Mouse (Mus musculus) embryonic facial prominence, embryonic 14.5 days (tissue): Measurements from ENCODE around the gene Cc2d2b. TPM values are rescaled to one million over a fixed set of nuclear protein-coding genes. Genes with fewer than 3 reads are reported as not detected.

Experiments used
- ATAC-seq: fragments of 200-750 bp; cut with Nextera tagmentation; 2 replicates; pipeline ENCODE4 v1.8.0; 2017; ENCODE audit warnings: low read depth, moderate number of reproducible peaks, moderate TSS enrichment
- DNase-seq: peaks from one replicate; pipeline ENCODE4 v3.0.0-alpha.2; 2015; ENCODE audit warnings: low spot score
- H3K27ac ChIP-seq: fragments of 300-500 bp; sonication (generic); replicated peaks from 2 replicates; pipeline ENCODE4 v1.5.1; 2014; ENCODE audit warnings: low read depth, mild to moderate bottlenecking, low read length, moderate library complexity
- H3K27me3 ChIP-seq: fragments of 300-500 bp; sonication (generic); replicated peaks from 2 replicates; pipeline ENCODE4 v1.6.1; 2014; ENCODE audit warnings: low read length; ENCODE audit not compliant: control insufficient read depth, insufficient read depth
- H3K36me3 ChIP-seq: fragments of 300-500 bp; sonication (generic); 2 replicates; pipeline ENCODE4 v1.6.1; 2014; ENCODE audit warnings: low read length, mixed read lengths; ENCODE audit not compliant: control insufficient read depth, insufficient read depth
- H3K4me1 ChIP-seq: fragments of 300-500 bp; sonication (generic); 2 replicates; pipeline ENCODE4 v1.6.1; 2014; ENCODE audit warnings: antibody characterized with exemption, low read length; ENCODE audit not compliant: control insufficient read depth, insufficient read depth
- H3K4me2 ChIP-seq: fragments of 300-500 bp; sonication (generic); 2 replicates; pipeline ENCODE4 v1.6.1; 2014; ENCODE audit warnings: low read depth, mild to moderate bottlenecking, low read length, moderate library complexity, mixed read lengths
- H3K4me3 ChIP-seq: fragments of 300-500 bp; sonication (generic); 2 replicates; pipeline ENCODE4 v1.5.1; 2014; ENCODE audit warnings: low read depth, mild to moderate bottlenecking, low read length
- H3K9ac ChIP-seq: fragments of 300-500 bp; sonication (generic); 2 replicates; pipeline ENCODE4 v1.6.1; 2014; ENCODE audit warnings: low read depth, mild to moderate bottlenecking, low read length, moderate library complexity, mixed read lengths
- H3K9me3 ChIP-seq: fragments of 300-500 bp; sonication (generic); 2 replicates; pipeline ENCODE4 v1.6.1; 2016; ENCODE audit warnings: low read length; ENCODE audit not compliant: control insufficient read depth
- WGBS: fragments of 180-500 bp; shearing (Covaris S2); extraction: QIAGEN DNeasy Blood & Tissue Kit; methylation state at CpG from one replicate; pipeline ENCODE4 v1.1.7; 2014; 5-methylcytosine and 5-hydroxymethylcytosine counted together
- polyA plus RNA-seq: library from polyadenylated mRNA; unstranded; fragments of >200 nt; fragmentation: Nextera tagmentation; extraction: Ambion mirVana; gene quantifications from 2 replicates; pipeline ENCODE4 v1.2.1, GENCODE M21; 2014

Gene Cc2d2b
- polyA plus RNA-seq, 1 experiment from 2014 or later, result not detected

GRCm38 (mm10) chr19:40868284-40868683 lies 119.7 kb downstream of the Cc2d2b start:
- Histone ChIP-seq H3K27ac (no peak overlapping the region), H3K4me3 (no peak overlapping the region), H3K9me3 (no peaks in the 10 kb centered on the region), H3K4me2 (no peak overlapping the region; the same call in 1 of the 2 replicates), H3K27me3 (peaks cover 18% of the 10 kb centered on the region), H3K36me3 (no peaks in the 10 kb centered on the region), H3K4me1 (no peaks in the 10 kb centered on the region), H3K9ac (no peak overlapping the region)
- WGBS, result 10% methylated on average over 5 of the region's 5 CpGs
- DNase-seq (peak; percentile 22), ATAC-seq (no peak)

- no peaks in the 10 kb centered on the region for H3K36me3 ChIP-seq
- H3K4me1 ChIP-seq, result no peaks in the 10 kb centered on the region
- ATAC-seq, result no peak
- WGBS, result 82% methylated on average over 3 of the region's 3 CpGs
- H3K4me3 ChIP-seq, result no peak overlapping the region
- H3K9ac ChIP-seq, result no peak overlapping the region
- DNase-seq, result no peak
- H3K9me3 ChIP-seq, result peaks cover 7% of the 10 kb centered on the region
- no peak overlapping the region for H3K27ac ChIP-seq
- H3K27me3 ChIP-seq, result peaks cover 19% of the 10 kb centered on the region
- no peak overlapping the region for H3K4me2 ChIP-seq
Measured at GRCm38 (mm10) chr19:40869425-40870105, 121.0 kb downstream of the Cc2d2b start.

- 2% methylated on average over 37 of the region's 51 CpGs for WGBS
- H3K27me3 ChIP-seq, result peaks cover 40% of the 10 kb centered on the region
- no peaks in the 10 kb centered on the region for H3K4me1 ChIP-seq
- peak overlapping the region; percentile 74 for H3K27ac ChIP-seq
- peak overlapping the region; percentile 61 for H3K4me2 ChIP-seq
- H3K9ac ChIP-seq, result peak overlapping the region; percentile 61
- DNase-seq (peak; percentile 97), ATAC-seq (peak; percentile 97)
- peaks cover 7% of the 10 kb centered on the region for H3K9me3 ChIP-seq
- H3K36me3 ChIP-seq, result no peaks in the 10 kb centered on the region
- H3K4me3 ChIP-seq, result peak overlapping the region; percentile 46
Measured at GRCm38 (mm10) chr19:40872955-40873665, 124.6 kb downstream of the Cc2d2b start.

Other genes with a start within 250 kb of the Cc2d2b start
- 54.1 and 57.5 TPM in 2 replicates for gene Sorbs1, start 235.0 kb upstream of the Cc2d2b start, polyA plus RNA-seq
- gene Aldh18a1, start 160.3 kb upstream of the Cc2d2b start, polyA plus RNA-seq, result 62.5 and 73.1 TPM in 2 replicates
- gene Tctn3, start 136.5 kb upstream of the Cc2d2b start, polyA plus RNA-seq, result 10.5 and 11.6 TPM in 2 replicates
- 15.7 and 18.3 TPM in 2 replicates for gene Entpd1, start 136.4 kb upstream of the Cc2d2b start, polyA plus RNA-seq
- gene Ccnj, start 82.5 kb downstream of the Cc2d2b start, polyA plus RNA-seq, result 7.8 and 9.4 TPM in 2 replicates
- 11.2 and 15.8 TPM in 2 replicates for gene Zfp518a, start 146.0 kb downstream of the Cc2d2b start, polyA plus RNA-seq
- 2.4 and 2.7 TPM in 2 replicates for gene Blnk, start 245.8 kb downstream of the Cc2d2b start, polyA plus RNA-seq